Mouse (Mus musculus): ENCODE measurements around the gene Hnrnpa3.
"Not testable (repeated sequence)": the region's sequence is repeated elsewhere in the genome, so short reads cannot be mapped to it uniquely, and the experiment has no call there.

DNA sequence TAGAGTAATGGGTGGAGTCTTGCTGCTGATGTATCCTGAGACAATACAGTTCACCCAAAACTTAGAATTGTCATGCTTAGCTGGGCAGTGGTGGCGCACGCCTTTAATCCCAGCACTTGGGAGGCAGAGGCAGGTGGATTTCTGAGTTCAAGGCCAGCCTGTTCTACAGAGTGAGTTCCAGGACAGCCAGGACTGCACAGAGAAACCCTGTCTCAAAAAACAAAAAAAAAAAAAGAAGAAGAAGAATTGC lies 22.1 kb upstream of the Hnrnpa3 start:
- not testable (repeated sequence) for TF ChIP-seq CTCF (IDR thresholded peaks at IDR 0.05; ENCODE audit: borderline replicate concordance, control insufficient read depth, extremely low read depth, insufficient read depth, low read length, poor library complexity); POLR2A (IDR thresholded peaks at IDR 0.05; ENCODE audit: control insufficient read depth, extremely low read depth, insufficient read depth, low read length, poor library complexity)
